Mouse (Mus musculus) heart, adult 2 months (tissue): ENCODE measurements at regions not wholly inside any gene's neighbourhood (a gene's known extent, or its start where the extent isn't known, plus 50 kb on each side); places are given as distances from the start of the nearest gene placed in this dataset.
A peak's percentile ranks its signal among the peaks of the same experiment; 100 is the strongest.

ENCODE experiments used
- DNase-seq, 2 experiments: peaks; one replicate each; pipeline ENCODE4 v3.0.0; 2021
- H3K27ac ChIP-seq: fragments of 200-600 bp; 2 replicates; pipeline ENCODE4 v1.8.1; 2022
- H3K27me3 ChIP-seq: fragments of 200-500 bp; 2 replicates; pipeline ENCODE4 v1.6.1; 2012; ENCODE audit warnings: mild to moderate bottlenecking, low read length, inconsistent platforms, mixed read lengths; ENCODE audit not compliant: control insufficient read depth, insufficient read depth
- H3K36me3 ChIP-seq: fragments of 200-500 bp; 2 replicates; pipeline ENCODE4 v1.6.1; 2012; ENCODE audit warnings: low read length, inconsistent platforms; ENCODE audit not compliant: control insufficient read depth, insufficient read depth
- H3K4me1 ChIP-seq: fragments of 200-500 bp; 2 replicates; pipeline ENCODE4 v1.6.1; 2011; ENCODE audit warnings: low read length; ENCODE audit not compliant: control insufficient read depth, insufficient read depth
- H3K4me3 ChIP-seq: fragments of 200-600 bp; 2 replicates; pipeline ENCODE4 v1.8.1; 2022
- H3K79me2 ChIP-seq: fragments of 200-500 bp; replicated peaks from 2 replicates; pipeline ENCODE4 v1.6.1; 2012; ENCODE audit warnings: mild to moderate bottlenecking, inconsistent platforms, low read length, moderate library complexity, mixed read lengths; ENCODE audit not compliant: control insufficient read depth, insufficient read depth
- H3K9ac ChIP-seq: fragments of 200-500 bp; 2 replicates; pipeline ENCODE4 v1.6.1; 2012; ENCODE audit warnings: low read depth, mild to moderate bottlenecking, control low read depth, inconsistent platforms, low read length, mixed read lengths
- CTCF ChIP-seq: fragments of 200-600 bp; IDR thresholded peaks from 2 replicates; pipeline ENCODE4 v1.8.1; 2022; ENCODE audit warnings: antibody characterized with exemption, mild to moderate bottlenecking, moderate library complexity
- EP300 ChIP-seq: fragments of 200-500 bp; IDR thresholded peaks from 2 replicates; pipeline ENCODE4 v1.6.1; 2011; ENCODE audit warnings: low read depth, low read length, control low read depth; ENCODE audit not compliant: insufficient read depth
- POLR2A ChIP-seq: fragments of 200-500 bp; IDR thresholded peaks from 2 replicates; pipeline ENCODE4 v1.6.1; 2011; ENCODE audit warnings: mild to moderate bottlenecking, low read depth, low read length, control low read depth; ENCODE audit not compliant: insufficient read depth
- WGBS: fragments of 180-500 bp; shearing (Covaris S2); methylation state at CpG from one replicate; pipeline ENCODE4 v1.1.7; 2018; 5-methylcytosine and 5-hydroxymethylcytosine counted together
- intact Hi-C: fragments of 180-260 bp; cut with DNase I; formaldehyde crosslinking; loops from one replicate; pipeline ENCODE4 v1.15.1; 2025

GRCm38 (mm10) chr7:35958731-35959130 lies 155.9 kb upstream of the Zfp507 start:
- 33% methylated on average over 5 of the region's 5 CpGs for whole genome bisulfite sequencing
- TF ChIP-seq EP300 (no peak), POLR2A (no peak), CTCF (peak; percentile 51)
- no peaks in the 10 kb centered on the region for H3K27me3 ChIP-seq
- H3K27ac ChIP-seq, result no peak overlapping the region
- H3K4me3 ChIP-seq, result no peak overlapping the region
- DNase-seq, result no peak
- intact Hi-C loops, result no loop called here
- H3K36me3 ChIP-seq, result no peaks in the 10 kb centered on the region
- no peaks in the 10 kb centered on the region for H3K79me2 ChIP-seq
- H3K4me1 ChIP-seq, result no peaks in the 10 kb centered on the region
- no peak overlapping the region for H3K9ac ChIP-seq

DNA sequence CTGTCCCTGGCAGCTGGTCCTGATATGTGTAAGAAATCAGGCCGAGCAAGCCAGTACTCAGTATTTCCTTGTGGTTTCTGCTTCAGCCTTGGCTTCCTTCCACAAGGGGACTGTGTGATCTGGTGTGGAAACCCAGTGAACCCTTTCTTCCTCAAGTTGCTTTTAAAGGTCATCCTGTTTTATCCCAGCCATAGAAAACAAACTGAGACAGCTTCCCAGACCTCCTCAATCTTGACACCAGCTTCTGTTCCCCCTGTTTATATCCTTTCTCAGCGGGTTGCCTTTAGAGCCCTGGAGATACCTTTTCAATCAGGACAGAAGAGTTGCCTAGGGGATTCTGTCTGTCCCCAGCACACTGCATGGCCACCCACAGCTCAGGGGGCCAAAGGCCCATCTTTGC lies 155.2 kb upstream of the Zfp507 start:
- TF ChIP-seq POLR2A, result no peak
- no peak for TF ChIP-seq EP300
- no peak for TF ChIP-seq CTCF
- 14% methylated on average over 2 of the region's 2 CpGs for WGBS

DNA sequence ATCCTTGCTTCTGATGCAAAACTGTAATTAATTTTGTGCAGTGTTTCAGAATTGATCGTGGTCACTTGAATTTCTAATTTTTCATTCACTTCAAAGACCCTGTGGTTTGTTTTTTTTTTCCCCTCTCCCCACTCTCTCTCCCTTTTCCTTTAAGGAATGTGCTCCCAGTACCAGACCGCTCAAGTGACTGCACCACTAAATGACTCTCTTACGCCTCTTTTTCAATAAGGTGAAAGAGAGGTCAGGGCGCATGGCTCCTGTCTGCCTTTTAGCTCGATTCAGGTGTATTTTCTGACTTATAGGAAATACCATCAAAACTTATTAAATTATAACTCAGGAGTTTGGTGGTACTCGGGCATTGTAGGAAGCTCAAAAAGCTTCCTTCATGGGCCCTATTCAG lies 146.0 kb upstream of the Zfp507 start:
- no peak overlapping the region for H3K9ac ChIP-seq
- H3K27me3 ChIP-seq, result no peaks in the 10 kb centered on the region
- 39% methylated on average over 6 of the region's 6 CpGs for WGBS
- TF ChIP-seq EP300 (no peak), CTCF (no peak), POLR2A (no peak)
- H3K4me1 ChIP-seq, result no peaks in the 10 kb centered on the region
- H3K27ac ChIP-seq, result no peak overlapping the region
- no peak for DNase-seq
- H3K36me3 ChIP-seq, result no peaks in the 10 kb centered on the region
- no peak overlapping the region for H3K4me3 ChIP-seq
- H3K79me2 ChIP-seq, result no peaks in the 10 kb centered on the region
- intact Hi-C loops, result no loop called here

More for the DNA sequence above, 155.2 kb upstream of the Zfp507 start:
- Histone ChIP-seq H3K36me3 (no peaks in the 10 kb centered on the region), H3K4me1 (no peaks in the 10 kb centered on the region), H3K4me3 (no peak overlapping the region), H3K27me3 (no peaks in the 10 kb centered on the region), H3K27ac (no peak overlapping the region), H3K79me2 (no peaks in the 10 kb centered on the region), H3K9ac (no peak overlapping the region)
- intact Hi-C loops, result no loop called here
- DNase-seq, result no peak

- no peak overlapping the region for H3K27ac ChIP-seq
- intact Hi-C loops, result no loop called here
- no peaks in the 10 kb centered on the region for H3K36me3 ChIP-seq
- H3K4me3 ChIP-seq, result no peak overlapping the region
- H3K4me1 ChIP-seq, result no peaks in the 10 kb centered on the region
- H3K79me2 ChIP-seq, result no peaks in the 10 kb centered on the region
- H3K27me3 ChIP-seq, result no peaks in the 10 kb centered on the region
- H3K9ac ChIP-seq, result no peak overlapping the region
- no peak for DNase-seq
- TF ChIP-seq POLR2A (no peak), CTCF (no peak), EP300 (no peak)
- 2% methylated on average over 13 of the region's 13 CpGs for WGBS
These were observed 145.6 kb upstream of the Zfp507 start for GRCm38 (mm10) chr7:35948389-35948788.

- TF ChIP-seq POLR2A, result no peak
- no peak for TF ChIP-seq EP300
- WGBS, result 73% methylated on average over 3 of the region's 3 CpGs
- no peak for DNase-seq
- Histone ChIP-seq H3K36me3 (no peaks in the 10 kb centered on the region), H3K79me2 (no peaks in the 10 kb centered on the region), H3K4me1 (no peaks in the 10 kb centered on the region), H3K4me3 (no peak overlapping the region), H3K27me3 (no peaks in the 10 kb centered on the region), H3K9ac (no peak overlapping the region), H3K27ac (no peak overlapping the region)
- intact Hi-C loops, result no loop called here
These were observed 138.3 kb upstream of the Zfp507 start for GRCm38 (mm10) chr7:35941086-35941485.

DNA sequence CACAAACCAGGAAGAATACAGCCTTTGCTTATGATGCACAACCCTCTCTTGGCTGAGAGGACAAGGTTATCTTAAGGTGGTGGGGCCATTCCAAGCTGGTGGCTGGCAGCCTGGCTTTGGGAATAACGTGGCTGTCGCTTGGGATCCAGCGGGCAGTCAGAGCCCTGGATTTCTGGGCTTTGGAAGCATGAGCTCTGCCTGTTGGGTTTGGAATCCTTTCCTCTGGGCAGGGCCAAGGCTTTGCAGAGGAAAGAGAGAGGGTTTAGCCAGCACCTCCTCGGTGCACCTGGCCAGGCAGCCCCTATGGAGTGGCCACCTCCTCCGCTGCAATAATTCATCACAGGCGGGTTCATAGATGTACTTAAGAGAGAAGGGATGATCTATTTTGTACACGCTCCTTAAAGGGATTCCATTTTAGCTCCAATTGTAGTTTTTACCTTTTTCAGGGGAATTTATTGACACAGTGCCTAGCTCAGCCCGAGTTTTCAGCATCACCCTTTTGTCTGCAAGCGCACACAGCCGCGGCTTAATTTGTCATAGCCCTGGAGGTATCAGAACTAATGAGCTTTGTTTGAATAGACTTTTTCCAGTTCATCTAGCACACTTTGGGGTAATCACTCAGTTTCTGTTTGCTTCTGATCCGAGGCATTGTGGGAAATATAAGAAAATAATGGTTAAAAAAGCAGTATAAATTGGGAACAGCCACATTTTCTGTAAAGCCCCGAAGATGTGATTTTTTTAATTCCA lies 135.5 kb upstream of the Zfp507 start:
- no peak for TF ChIP-seq EP300
- no peak for TF ChIP-seq CTCF
- TF ChIP-seq POLR2A, result no peak
- Histone ChIP-seq H3K27me3 (no peaks in the 10 kb centered on the region), H3K4me3 (no peak overlapping the region), H3K27ac (no peak overlapping the region), H3K79me2 (no peaks in the 10 kb centered on the region), H3K9ac (no peak overlapping the region), H3K36me3 (no peaks in the 10 kb centered on the region), H3K4me1 (no peaks in the 10 kb centered on the region)
- intact Hi-C loops, result no loop called here
- WGBS, result 79% methylated on average over 13 of the region's 13 CpGs
- no peak for DNase-seq
